Mouse (Mus musculus) hindbrain, embryonic 12.5 days (tissue): Measurements from ENCODE around the gene Rps23. TPM values are rescaled to one million over a fixed set of nuclear protein-coding genes. Genes with fewer than 3 reads are reported as not detected.
A peak's percentile ranks its signal among the peaks of the same experiment; 100 is the strongest.

Experiments
- ATAC-seq: fragments of 200-750 bp; cut with Nextera tagmentation; 2 replicates; pipeline ENCODE4 v1.8.0; 2017; ENCODE audit warnings: moderate TSS enrichment; ENCODE audit not compliant: low FRiP score
- H3K27ac ChIP-seq: fragments of 300-500 bp; sonication (generic); 2 replicates; pipeline ENCODE4 v1.5.1; 2016; ENCODE audit warnings: mild to moderate bottlenecking
- H3K27me3 ChIP-seq: fragments of 300-500 bp; sonication (generic); 2 replicates; pipeline ENCODE4 v1.6.1; 2016; ENCODE audit warnings: mild to moderate bottlenecking
- H3K36me3 ChIP-seq: fragments of 300-500 bp; sonication (generic); 2 replicates; pipeline ENCODE4 v1.6.1; 2016; ENCODE audit warnings: mild to moderate bottlenecking
- H3K4me1 ChIP-seq: fragments of 300-500 bp; sonication (generic); 2 replicates; pipeline ENCODE4 v1.6.1; 2016
- H3K4me2 ChIP-seq: fragments of 300-500 bp; sonication (generic); replicated peaks from 2 replicates; pipeline ENCODE4 v1.6.1; 2016; ENCODE audit warnings: mild to moderate bottlenecking
- H3K4me3 ChIP-seq: fragments of 300-500 bp; sonication (generic); 2 replicates; pipeline ENCODE4 v1.5.1; 2016; ENCODE audit warnings: mild to moderate bottlenecking
- H3K9ac ChIP-seq: fragments of 300-500 bp; sonication (generic); 2 replicates; pipeline ENCODE4 v1.6.1; 2016; ENCODE audit warnings: mild to moderate bottlenecking, moderate library complexity
- H3K9me3 ChIP-seq: fragments of 300-500 bp; sonication (generic); replicated peaks from 2 replicates; pipeline ENCODE4 v1.6.1; 2016; ENCODE audit warnings: mild to moderate bottlenecking
- WGBS: fragments of 180-500 bp; shearing (Covaris S2); methylation state at CpG from one replicate; pipeline ENCODE4 v1.1.7; 2016; 5-methylcytosine and 5-hydroxymethylcytosine counted together
- polyA plus RNA-seq: library from polyadenylated mRNA; unstranded; fragments of >200 nt; fragmentation: Nextera tagmentation; extraction: Ambion mirVana; gene quantifications from 2 replicates; pipeline ENCODE4 v1.2.1, GENCODE M21; 2016

The Rps23 gene
- polyA plus RNA-seq, result 178 and 201 TPM in 2 replicates

DNA sequence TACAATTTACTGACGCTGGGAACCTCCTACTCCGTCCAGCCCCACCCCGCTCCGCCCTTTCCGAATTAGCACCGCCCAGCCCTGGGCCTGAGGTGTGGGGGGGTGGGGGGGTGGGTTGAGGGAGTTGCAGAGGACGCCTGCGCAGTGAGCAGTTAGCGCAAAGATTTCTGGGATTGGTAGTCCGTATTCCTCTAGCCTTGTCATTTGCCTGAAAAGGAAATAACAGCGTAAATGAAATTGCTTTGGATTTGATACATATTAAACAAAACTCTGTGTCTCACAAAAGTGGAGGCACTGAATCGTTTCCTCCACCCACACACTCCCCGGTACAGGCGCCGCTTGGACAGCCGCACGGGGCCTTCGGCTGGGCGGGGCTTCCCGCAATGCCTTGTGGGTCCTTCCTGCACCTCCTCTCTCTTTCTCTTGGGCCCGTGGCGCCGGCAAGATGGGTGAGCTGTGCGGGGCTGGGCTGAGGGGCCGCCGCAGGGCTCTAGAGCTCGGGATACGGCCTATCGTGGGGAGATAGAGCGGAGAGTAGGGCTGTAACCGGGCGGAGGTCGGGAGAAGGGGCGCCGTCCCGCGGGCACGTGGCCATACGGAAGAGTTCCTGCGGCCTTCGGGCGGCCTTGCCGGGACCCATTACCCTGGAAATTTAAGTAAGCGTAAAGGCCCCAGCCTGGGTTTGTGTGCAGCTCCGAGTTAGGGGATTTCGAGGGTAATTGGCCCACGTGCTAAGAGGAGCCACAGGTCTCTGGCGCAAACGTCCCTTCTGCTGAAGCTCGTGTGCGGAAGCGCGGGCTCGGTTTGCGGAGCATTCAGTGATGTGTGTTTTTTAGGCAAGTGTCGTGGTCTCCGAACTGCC is at the start of gene Rps23:
Gene Rps23 (plus strand): TSS at position 208 of the 862 bp plus-strand sequence.
- H3K4me3 ChIP-seq, result peak within 1 kb of the TSS; percentile 84
- peaks cover 31% of the 10 kb centered on the region for H3K36me3 ChIP-seq
- H3K9ac ChIP-seq, result peak within 1 kb of the TSS; percentile 95
- peak within 1 kb of the TSS; percentile 81 for H3K27ac ChIP-seq
- ATAC-seq, result peak; percentile 98
- peaks cover 5% of the 10 kb centered on the region for H3K4me1 ChIP-seq
- H3K9me3 ChIP-seq, result no peaks in the 10 kb centered on the region
- H3K27me3 ChIP-seq, result no peaks in the 10 kb centered on the region
- under 1% methylated on average over 57 of the region's 57 CpGs for WGBS
- H3K4me2 ChIP-seq, result peak within 1 kb of the TSS; percentile 59

DNA sequence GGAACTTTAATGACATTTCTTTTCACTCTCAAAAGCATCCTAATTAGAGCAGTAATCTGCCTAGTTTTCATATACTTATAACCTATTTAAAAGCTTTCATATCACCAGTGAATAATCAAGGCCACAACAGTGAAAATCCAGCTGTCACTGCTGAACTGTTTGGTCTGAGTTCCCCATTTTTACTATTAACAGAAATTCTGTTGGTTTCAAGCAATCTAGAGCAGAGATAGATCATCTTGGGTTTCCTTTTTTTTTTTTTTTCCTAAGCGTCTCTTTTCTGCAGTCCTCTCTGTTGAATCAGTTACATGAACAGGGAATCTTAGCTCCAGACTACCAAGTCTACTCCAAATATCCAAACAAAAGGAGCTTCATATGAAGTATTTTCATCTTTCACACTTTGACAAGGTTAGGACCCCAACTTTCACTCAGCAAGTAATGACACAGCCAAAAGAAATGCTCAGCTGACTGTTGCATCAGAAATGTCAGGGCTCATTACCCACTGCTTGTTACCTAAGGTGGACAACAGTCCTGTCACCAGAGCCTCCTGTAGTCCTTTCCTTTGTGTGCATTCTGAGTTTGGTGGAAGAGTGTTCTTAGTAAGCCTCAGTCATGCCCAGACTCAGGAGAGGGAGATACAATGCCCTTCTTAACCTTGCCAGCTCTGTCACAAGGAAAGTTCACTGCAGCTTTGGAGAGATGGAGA is 40.9 kb upstream of the Rps23 start:
- no peak overlapping the region for H3K9ac ChIP-seq
- no peak overlapping the region for H3K4me3 ChIP-seq
- 0 out of 2 replicates have a peak, but pooled peaks cover 3% of the 10 kb centered on the region for H3K27me3 ChIP-seq
- ATAC-seq, result no peak
- H3K4me1 ChIP-seq, result peaks cover 6% of the 10 kb centered on the region; the same call in 1 of the 2 replicates
- no peak overlapping the region for H3K4me2 ChIP-seq
- H3K27ac ChIP-seq, result no peak overlapping the region
- H3K36me3 ChIP-seq, result no peaks in the 10 kb centered on the region
- WGBS, result 77% methylated on average over 1 of the region's 1 CpGs
- H3K9me3 ChIP-seq, result no peaks in the 10 kb centered on the region

DNA sequence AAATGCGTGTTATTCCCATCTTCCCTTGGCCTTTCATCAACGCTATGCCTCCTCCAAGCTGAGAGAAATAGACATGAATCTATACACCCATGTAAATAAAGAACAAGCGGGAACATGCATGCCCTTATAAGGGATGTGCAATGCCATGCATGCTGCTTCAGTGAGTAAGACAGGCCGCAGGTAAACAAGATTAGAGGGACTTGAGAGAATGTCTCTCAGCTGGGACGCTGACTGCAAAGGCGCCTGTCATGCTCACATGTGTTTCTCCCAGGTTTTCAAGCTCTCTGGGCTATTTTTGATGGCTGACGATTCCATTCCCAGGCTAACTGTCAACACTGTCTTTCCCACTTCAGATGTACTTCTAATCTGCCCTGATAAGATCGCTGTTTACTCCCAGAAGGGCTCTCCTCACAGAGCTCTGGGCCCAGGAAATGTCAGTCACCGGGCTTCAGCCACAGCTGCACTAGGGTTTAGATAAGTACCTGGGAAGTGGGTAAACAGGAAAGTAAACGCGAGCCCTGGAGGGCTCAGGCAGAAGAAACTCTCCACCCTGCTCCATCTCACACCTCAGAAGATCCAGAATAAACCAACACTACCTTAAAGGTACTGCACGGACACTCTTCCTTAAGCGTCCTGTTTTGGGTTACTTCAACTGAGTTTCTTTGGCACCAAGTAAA is 36.8 kb upstream of the Rps23 start:
- Histone ChIP-seq H3K36me3 (no peaks in the 10 kb centered on the region), H3K9ac (no peak overlapping the region), H3K9me3 (no peaks in the 10 kb centered on the region), H3K4me2 (peak overlapping the region; percentile 51), H3K27ac (no peak overlapping the region), H3K4me1 (peaks cover 6% of the 10 kb centered on the region; the same call in 1 of the 2 replicates), H3K4me3 (peak overlapping the region; percentile 26), H3K27me3 (0 out of 2 replicates have a peak, but pooled peaks cover 3% of the 10 kb centered on the region)
- 54% methylated on average over 13 of the region's 13 CpGs for WGBS
- peak; percentile 29; the same call in 1 of the 2 replicates for ATAC-seq

DNA sequence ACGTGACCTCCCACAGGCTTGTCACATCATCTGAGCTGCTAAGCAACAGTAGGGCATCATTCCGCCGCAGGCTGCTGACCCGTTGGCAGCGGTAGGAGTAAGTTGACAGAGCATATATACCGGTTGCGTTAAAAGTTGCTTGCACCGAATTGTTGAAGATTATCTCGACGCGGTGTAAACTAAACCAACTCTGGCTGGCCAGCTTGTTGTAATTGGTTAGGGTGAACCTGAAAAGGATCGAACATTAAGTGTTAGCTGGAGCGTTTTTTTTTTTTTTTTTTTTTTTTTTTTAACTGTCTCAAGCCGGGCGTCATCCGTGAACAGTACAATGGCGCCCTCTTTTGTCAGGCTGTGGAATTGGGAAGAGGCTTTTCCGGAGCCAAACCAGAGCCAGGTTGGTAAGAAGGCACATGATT is 36.2 kb upstream of the Rps23 start:
- Histone ChIP-seq H3K4me1 (peaks cover 6% of the 10 kb centered on the region; the same call in 1 of the 2 replicates), H3K4me3 (peak overlapping the region; percentile 26), H3K9ac (no peak overlapping the region), H3K27me3 (0 out of 2 replicates have a peak, but pooled peaks cover 3% of the 10 kb centered on the region), H3K4me2 (peak overlapping the region; percentile 51), H3K27ac (no peak overlapping the region), H3K9me3 (no peaks in the 10 kb centered on the region), H3K36me3 (no peaks in the 10 kb centered on the region)
- WGBS, result 1% methylated on average over 18 of the region's 18 CpGs
- ATAC-seq, result peak; percentile 71

DNA sequence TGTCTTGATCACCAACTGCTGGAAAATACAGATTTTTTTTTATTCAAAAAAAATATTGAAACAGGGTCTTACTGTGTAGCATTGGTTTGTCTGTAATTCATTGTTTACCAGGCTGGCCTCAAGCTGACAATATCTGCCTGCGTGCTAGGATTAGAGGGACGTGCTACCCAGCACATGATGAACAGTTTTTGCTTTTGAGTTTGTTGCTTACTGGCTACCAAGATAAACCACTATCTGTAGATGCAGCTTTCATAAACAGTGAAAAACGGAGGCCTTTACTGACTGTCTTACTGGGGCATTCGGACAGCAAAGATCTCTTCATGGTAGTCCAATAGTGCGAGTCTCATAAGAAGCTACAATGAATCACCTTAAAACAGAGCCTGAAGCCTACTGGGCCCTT is 32.6 kb upstream of the Rps23 start:
- Histone ChIP-seq H3K4me3 (no peak overlapping the region), H3K4me2 (no peak overlapping the region), H3K9ac (no peak overlapping the region), H3K27me3 (0 out of 2 replicates have a peak, but pooled peaks cover 3% of the 10 kb centered on the region), H3K36me3 (no peaks in the 10 kb centered on the region), H3K27ac (no peak overlapping the region), H3K9me3 (no peaks in the 10 kb centered on the region), H3K4me1 (peaks cover 6% of the 10 kb centered on the region; the same call in 1 of the 2 replicates)
- no peak for ATAC-seq
- WGBS, result 90% methylated on average over 5 of the region's 5 CpGs

DNA sequence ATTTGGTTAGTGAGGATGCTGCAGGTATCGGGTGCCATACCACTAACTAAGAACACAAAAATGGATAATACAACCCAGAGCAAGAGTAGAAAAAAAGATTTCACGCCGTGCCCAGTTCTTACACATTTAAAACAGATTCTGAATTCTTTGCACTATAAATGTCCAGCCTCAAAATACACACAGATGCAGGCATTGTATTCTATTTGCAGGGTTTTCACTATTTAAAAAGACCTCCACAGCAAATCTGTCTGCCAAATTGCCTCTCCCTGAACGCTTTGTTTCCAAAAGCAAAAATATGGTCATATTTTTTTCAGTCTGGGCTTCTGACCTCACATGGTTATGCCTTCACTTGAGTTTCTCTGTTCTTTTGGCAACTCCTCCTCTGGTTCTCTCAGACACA is 27.9 kb upstream of the Rps23 start:
- WGBS, result 92% methylated on average over 4 of the region's 4 CpGs
- H3K9ac ChIP-seq, result no peak overlapping the region
- H3K27ac ChIP-seq, result no peak overlapping the region
- ATAC-seq, result no peak
- no peak overlapping the region for H3K4me2 ChIP-seq
- H3K4me3 ChIP-seq, result no peak overlapping the region
- H3K27me3 ChIP-seq, result no peaks in the 10 kb centered on the region
- no peaks in the 10 kb centered on the region for H3K9me3 ChIP-seq
- no peaks in the 10 kb centered on the region for H3K36me3 ChIP-seq
- H3K4me1 ChIP-seq, result no peaks in the 10 kb centered on the region

DNA sequence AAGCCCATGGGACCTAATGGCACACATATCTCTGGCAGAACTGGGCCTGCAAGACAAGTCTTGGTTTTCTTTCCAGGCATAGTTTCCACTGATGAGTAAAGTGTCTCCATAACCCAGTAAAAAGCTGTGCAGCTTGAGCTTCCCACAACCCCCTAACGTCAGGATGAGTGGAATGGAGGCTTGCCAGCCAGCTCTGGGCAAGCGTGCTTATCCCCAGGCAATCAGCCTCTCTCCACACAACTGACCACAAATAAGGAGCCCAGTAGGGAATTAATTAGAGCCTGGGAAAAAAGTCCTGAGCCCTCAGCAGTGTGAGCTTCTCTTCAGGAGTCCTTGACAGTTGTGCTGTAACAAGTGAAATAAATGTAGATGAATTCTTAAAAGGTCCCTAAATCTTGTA is 26.7 kb upstream of the Rps23 start:
- no peak overlapping the region for H3K4me3 ChIP-seq
- H3K9me3 ChIP-seq, result no peaks in the 10 kb centered on the region
- H3K4me1 ChIP-seq, result no peaks in the 10 kb centered on the region
- no peak overlapping the region for H3K4me2 ChIP-seq
- WGBS, result 48% methylated on average over 2 of the region's 2 CpGs
- no peaks in the 10 kb centered on the region for H3K36me3 ChIP-seq
- H3K27ac ChIP-seq, result no peak overlapping the region
- no peak overlapping the region for H3K9ac ChIP-seq
- H3K27me3 ChIP-seq, result no peaks in the 10 kb centered on the region
- no peak for ATAC-seq

DNA sequence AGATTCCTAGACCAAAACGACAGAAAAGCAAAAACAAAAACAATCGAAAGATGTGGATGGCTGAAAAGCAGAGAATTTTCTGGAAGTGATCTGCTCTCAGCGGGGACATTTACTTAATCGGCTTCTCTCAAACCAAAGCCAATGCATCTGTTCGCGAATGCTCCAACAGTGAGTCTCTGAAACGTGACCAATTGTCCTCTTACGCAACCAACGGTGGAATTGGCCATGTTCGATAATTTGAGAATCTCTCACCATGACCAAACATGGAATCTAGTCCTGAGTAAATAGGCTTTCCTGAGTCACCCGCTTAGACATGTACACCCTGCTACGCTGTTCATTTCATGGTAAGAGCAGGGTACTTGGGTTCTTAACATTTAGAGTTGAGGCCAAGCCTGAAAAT is 25.9 kb upstream of the Rps23 start:
- H3K9me3 ChIP-seq, result no peaks in the 10 kb centered on the region
- 89% methylated on average over 12 of the region's 12 CpGs for WGBS
- H3K27ac ChIP-seq, result no peak overlapping the region
- H3K4me3 ChIP-seq, result no peak overlapping the region
- no peak overlapping the region for H3K9ac ChIP-seq
- H3K36me3 ChIP-seq, result no peaks in the 10 kb centered on the region
- H3K4me1 ChIP-seq, result no peaks in the 10 kb centered on the region
- no peak overlapping the region for H3K4me2 ChIP-seq
- no peaks in the 10 kb centered on the region for H3K27me3 ChIP-seq
- ATAC-seq, result no peak

DNA sequence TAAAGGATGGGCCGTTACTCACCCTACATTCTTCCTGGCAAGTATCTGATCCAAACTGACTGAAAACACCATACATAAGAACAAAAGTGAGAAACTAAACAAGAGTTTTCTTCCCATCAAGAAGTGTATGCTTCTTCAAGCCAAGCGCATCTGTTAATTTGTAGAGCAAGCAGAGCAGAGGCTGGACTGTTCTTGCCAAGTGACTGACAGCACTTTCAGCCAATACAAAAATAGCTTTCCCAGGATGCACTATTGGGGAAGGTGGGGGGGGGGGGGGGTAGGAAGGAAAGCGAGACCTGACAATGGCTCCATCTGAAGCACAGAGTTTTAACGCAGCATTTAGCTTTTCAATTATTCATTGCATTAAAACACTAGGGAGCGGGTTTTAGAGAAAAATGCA is 17.6 kb upstream of the Rps23 start, which contains the start of gene Atp6ap1l:
Gene Atp6ap1l (minus strand): TSS at position 180 of the 400 bp plus-strand sequence.
- Histone ChIP-seq H3K27me3 (no peaks in the 10 kb centered on the region), H3K27ac (no peak within 1 kb of the TSS), H3K4me1 (no peaks in the 10 kb centered on the region), H3K4me3 (no peak within 1 kb of the TSS), H3K9me3 (no peaks in the 10 kb centered on the region), H3K9ac (no peak within 1 kb of the TSS), H3K4me2 (no peak within 1 kb of the TSS), H3K36me3 (no peaks in the 10 kb centered on the region)
- ATAC-seq, result no peak
- 83% methylated on average over 5 of the region's 5 CpGs for WGBS

DNA sequence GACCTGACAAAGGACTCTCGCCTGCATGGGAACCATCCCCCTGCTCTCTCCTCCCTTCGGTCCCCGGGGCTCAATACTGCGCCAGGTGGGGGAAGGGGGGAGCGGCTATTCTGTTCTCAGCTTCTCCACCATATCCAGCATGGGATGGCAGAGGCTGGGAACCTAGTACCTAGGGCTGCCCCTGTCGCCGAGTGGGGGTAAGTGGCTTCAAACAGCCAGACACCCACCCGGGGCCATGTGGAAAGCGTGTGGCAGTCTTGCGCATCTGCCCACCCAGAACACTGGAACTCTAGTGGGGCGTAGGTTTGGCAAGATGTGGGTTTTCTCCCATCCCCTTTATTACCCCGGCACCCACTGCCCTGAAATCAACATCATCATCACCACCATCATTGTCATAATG is 15.4 kb upstream of the Rps23 start:
- Histone ChIP-seq H3K4me3 (no peak overlapping the region), H3K27ac (no peak overlapping the region), H3K4me2 (no peak overlapping the region), H3K9me3 (no peaks in the 10 kb centered on the region), H3K27me3 (no peaks in the 10 kb centered on the region), H3K9ac (no peak overlapping the region), H3K36me3 (no peaks in the 10 kb centered on the region), H3K4me1 (no peaks in the 10 kb centered on the region)
- WGBS, result 92% methylated on average over 11 of the region's 12 CpGs
- ATAC-seq, result no peak

DNA sequence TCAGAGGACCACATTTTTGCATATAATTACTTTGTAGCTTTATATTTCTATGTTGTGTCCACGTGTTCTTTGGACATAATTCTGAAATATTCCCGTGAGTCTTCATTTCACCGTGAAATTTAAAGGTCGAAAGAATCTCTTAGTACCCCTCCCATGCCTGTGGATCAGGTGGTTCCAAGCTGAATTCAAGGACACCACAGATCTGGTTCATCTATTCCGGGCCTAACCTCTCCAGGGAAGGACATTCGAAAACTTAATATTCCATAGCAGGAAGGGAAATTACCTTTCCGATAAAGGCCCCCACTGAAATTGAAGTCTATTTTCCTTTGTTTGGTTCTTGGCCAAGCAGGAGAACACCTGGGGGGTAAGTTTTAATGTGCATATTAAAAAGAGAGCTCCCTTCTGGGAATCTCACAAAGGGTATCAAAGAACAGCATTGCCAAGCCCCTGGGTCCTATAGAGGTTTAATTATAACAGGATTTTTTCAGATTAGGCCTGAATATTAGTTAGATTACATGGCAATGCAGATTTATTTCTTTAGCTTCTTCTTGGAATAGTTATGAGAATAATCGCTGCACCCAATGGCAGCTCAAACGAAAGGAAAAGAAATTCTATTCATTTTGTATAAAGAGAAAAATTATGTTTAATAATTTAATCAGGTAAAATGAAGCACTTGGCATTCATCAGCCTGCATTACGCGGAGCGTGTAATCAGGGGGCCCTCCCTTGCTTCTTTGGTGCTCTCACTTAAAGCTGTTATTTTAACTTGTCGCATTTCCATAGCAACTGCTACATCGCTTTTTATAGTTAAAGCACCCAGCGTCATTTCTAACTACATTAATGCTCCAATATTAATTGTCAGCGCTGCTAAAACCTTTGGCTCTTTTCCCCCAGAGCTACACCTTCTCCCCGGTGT is 9.7 kb upstream of the Rps23 start:
- no peaks in the 10 kb centered on the region for H3K36me3 ChIP-seq
- ATAC-seq, result peak; percentile 57; the same call in 1 of the 2 replicates
- WGBS, result 76% methylated on average over 17 of the region's 17 CpGs
- no peaks in the 10 kb centered on the region for H3K9me3 ChIP-seq
- H3K4me2 ChIP-seq, result no peak overlapping the region
- no peak overlapping the region for H3K4me3 ChIP-seq
- no peaks in the 10 kb centered on the region; the same call in 1 of the 2 replicates for H3K4me1 ChIP-seq
- no peak overlapping the region for H3K27ac ChIP-seq
- no peak overlapping the region for H3K9ac ChIP-seq
- H3K27me3 ChIP-seq, result no peaks in the 10 kb centered on the region
